Comparison of ENCODE assay signal across 11 mouse cellular contexts in genomic region chr10:61535441-61535840, GRCm38 (mm10). TPM values are rescaled to one million over a fixed set of nuclear protein-coding genes. Genes with fewer than 3 reads are reported as not detected.
DNase-seq lines count a peak whose midpoint lies in the region; ATAC-seq lines count a peak whose summit lies in the region.
"Had no signal": no experiment of that assay in that cellular context is flagged by ENCODE, and none has a peak within 500 bp of the region (broad histone marks: within the 10 kb centered on the region; RNA-seq: fewer than 3 reads in every experiment).

No protein-coding gene starts in this region.

- H3K4me2 ChIP-seq in heart, embryonic 14.5 days (ENCODE audit: low read length): no peak overlapping the region
- H3K4me2 ChIP-seq in forebrain, embryonic 13.5 days: no peak overlapping the region

- WGBS in heart, embryonic 14.5 days: 90% methylated on average over 4 of the region's 4 CpGs
- WGBS in forebrain, embryonic 13.5 days: 83% methylated on average over 4 of the region's 4 CpGs
- 87% methylated on average over 4 of the region's 4 CpGs for WGBS in midbrain, embryonic 10.5 days

- peaks cover 30 to 41% of the 10 kb centered on the region in 2 experiments for H3K4me1 ChIP-seq in heart, embryonic 14.5 days (ENCODE audit: control insufficient read depth in 2 of 2, insufficient read depth in 2 of 2, low read length in 2 of 2)
- peaks cover 58% of the 10 kb centered on the region for H3K4me1 ChIP-seq in forebrain, embryonic 13.5 days
- peaks cover 69% of the 10 kb centered on the region for H3K4me1 ChIP-seq in midbrain, embryonic 10.5 days

- no peaks in the 10 kb centered on the region for H3K9me3 ChIP-seq in heart, embryonic 14.5 days (ENCODE audit: control insufficient read depth, low read length)
- H3K9me3 ChIP-seq in forebrain, embryonic 13.5 days (replicated peaks): no peaks in the 10 kb centered on the region
- H3K9me3 ChIP-seq in midbrain, embryonic 10.5 days (replicated peaks): no peaks in the 10 kb centered on the region

- no peak overlapping the region for H3K9ac ChIP-seq in heart, embryonic 14.5 days (ENCODE audit: low read length)
- H3K9ac ChIP-seq in forebrain, embryonic 13.5 days: no peak overlapping the region

- intact Hi-C loops in heart, postnatal 14 days (cut with DNase I): no loop called here

- H3K36me3 ChIP-seq in heart, embryonic 14.5 days (ENCODE audit: control insufficient read depth, insufficient read depth, low read length): no peaks in the 10 kb centered on the region
- H3K36me3 ChIP-seq in forebrain, embryonic 13.5 days (ENCODE audit: poor library complexity, severe bottlenecking): no peaks in the 10 kb centered on the region
- H3K36me3 ChIP-seq in midbrain, embryonic 10.5 days: no peaks in the 10 kb centered on the region

- no peak for ATAC-seq in heart, embryonic 14.5 days (ENCODE audit: insufficient number of reproducible peaks, insufficient read depth, low FRiP score, low read depth)
- ATAC-seq in forebrain, embryonic 13.5 days: no peak

- DNase-seq in heart, postnatal 14 days: no peak
- DNase-seq in 416B (ENCODE audit: low read depth): peak; percentile 16
- DNase-seq in midbrain, embryonic 10.5 days (ENCODE audit: low spot score): no peak
- DNase-seq in embryo, embryonic 10 days (ENCODE audit: low spot score): no peak
- DNase-seq in frontal cortex, postnatal 10 days (ENCODE audit: low spot score in 2 of 2): no peak
- no peak for DNase-seq in cerebellum, adult 18-20 months
- DNase-seq: cerebellum, postnatal 14 days; thymus, postnatal 4 days had no signal

- H3K27ac ChIP-seq in heart, embryonic 14.5 days (replicated peaks in 1 of 2; ENCODE audit: control insufficient read depth in 1 of 2, insufficient read depth in 1 of 2, low read depth in 2 of 2, low read length in 2 of 2): peak overlapping the region; percentile 63 to 92
- H3K27ac ChIP-seq in forebrain, embryonic 13.5 days: peak overlapping the region; percentile 95
- H3K27ac ChIP-seq in midbrain, embryonic 10.5 days (replicated peaks): peak overlapping the region; percentile 96

- H3K4me3 ChIP-seq in heart, embryonic 14.5 days (ENCODE audit: control insufficient read depth in 1 of 2, insufficient read depth in 1 of 2, low read depth in 1 of 2, low read length in 2 of 2): no peak overlapping the region
- H3K4me3 ChIP-seq in forebrain, embryonic 13.5 days: no peak overlapping the region
- no peak overlapping the region for H3K4me3 ChIP-seq in midbrain, embryonic 10.5 days

- no peaks in the 10 kb centered on the region for H3K27me3 ChIP-seq in heart, embryonic 14.5 days (ENCODE audit: control insufficient read depth, insufficient read depth, low read length)
- H3K27me3 ChIP-seq in forebrain, embryonic 13.5 days: peaks cover 2% of the 10 kb centered on the region; the same call in 1 of the 2 replicates
- H3K27me3 ChIP-seq in midbrain, embryonic 10.5 days (ENCODE audit: low read depth, poor library complexity, severe bottlenecking): no peaks in the 10 kb centered on the region

RNA-seq across cellular contexts. Expression of gene Lrrc20, which starts 59.8 kb away (rescaled TPM):
- polyA plus RNA-seq in heart, embryonic 14.5 days (2014; fragmentation: Nextera tagmentation; extraction: Ambion mirVana): 10.5 and 13.3 TPM in 2 replicates
- 10 to 100 TPM; 24.5 to 25.8 TPM for total RNA-seq in heart, postnatal 14 days (2021)
- 16.4 and 17.5 TPM in 2 replicates for polyA plus RNA-seq in forebrain, embryonic 13.5 days (2015; fragmentation: Nextera tagmentation; extraction: Ambion mirVana)
- polyA plus RNA-seq in midbrain, embryonic 10.5 days (2016; fragmentation: Nextera tagmentation; extraction: Ambion mirVana): 10.1 and 12.1 TPM in 2 replicates

RNA-seq across cellular contexts. Expression of gene Npffr1, which starts 59.9 kb away (rescaled TPM):
- polyA plus RNA-seq in heart, embryonic 14.5 days (2014; fragmentation: Nextera tagmentation; extraction: Ambion mirVana): 0.05 TPM in 1 of 2 replicates, not detected in the other
- not detected for total RNA-seq in heart, postnatal 14 days (2021)
- 0.24 and 0.36 TPM in 2 replicates for polyA plus RNA-seq in forebrain, embryonic 13.5 days (2015; fragmentation: Nextera tagmentation; extraction: Ambion mirVana)
- polyA plus RNA-seq in midbrain, embryonic 10.5 days (2016; fragmentation: Nextera tagmentation; extraction: Ambion mirVana): 0.11 and 0.15 TPM in 2 replicates
- polyA plus RNA-seq: large intestine, adult 2 months had no signal
